Mouse (Mus musculus): ENCODE measurements around the gene Ccdc92b. TPM values are rescaled to one million over a fixed set of nuclear protein-coding genes. Genes with fewer than 3 reads are reported as not detected.

The Ccdc92b gene
- polyA plus RNA-seq, 1 experiment from 2014 or later, result 1.2 TPM

DNA sequence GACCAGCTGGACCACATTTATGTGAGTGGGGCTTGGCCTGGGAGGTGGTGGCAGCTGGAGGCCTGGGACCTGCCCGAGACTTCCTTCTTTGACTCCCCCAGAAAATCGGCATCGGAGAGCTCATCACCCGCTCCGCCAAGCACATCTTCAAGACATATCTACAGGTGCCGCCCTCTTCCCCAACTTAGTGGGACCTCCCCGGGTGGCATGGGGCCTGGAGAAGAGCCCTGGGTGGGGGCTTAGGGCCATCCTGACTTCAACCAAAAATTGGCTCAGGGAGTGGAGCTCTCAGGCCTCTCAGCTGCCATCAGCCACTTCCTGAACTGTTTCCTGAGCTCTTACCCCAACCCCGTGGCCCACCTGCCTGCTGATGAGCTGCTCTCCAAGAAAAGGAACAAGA lies 45.5 kb downstream of the Ccdc92b start:
- H3K36me3 ChIP-seq, result peaks cover 100% of the 10 kb centered on the region

GRCm38 (mm10) chr11:74665631-74666283 lies 46.4 kb downstream of the Ccdc92b start:
- DNase-seq (ENCODE audit: low spot score), result no peak
- no peaks in the 10 kb centered on the region for H3K4me1 ChIP-seq (replicated peaks)
- no peak overlapping the region for H3K27ac ChIP-seq
- peaks cover 98% of the 10 kb centered on the region for H3K36me3 ChIP-seq
- H3K9me3 ChIP-seq, result no peaks in the 10 kb centered on the region
- no peak overlapping the region for H3K4me3 ChIP-seq
- H3K27me3 ChIP-seq (ENCODE audit: insufficient read depth, poor library complexity, severe bottlenecking), result no peaks in the 10 kb centered on the region
- WGBS, result 94% methylated on average over 17 of the region's 17 CpGs

More for the DNA sequence above, 45.5 kb downstream of the Ccdc92b start:
- H3K4me1 ChIP-seq (replicated peaks), result no peaks in the 10 kb centered on the region
- H3K4me3 ChIP-seq, result no peak overlapping the region
- no peaks in the 10 kb centered on the region for H3K27me3 ChIP-seq (ENCODE audit: insufficient read depth, poor library complexity, severe bottlenecking)
- no peak overlapping the region for H3K27ac ChIP-seq
- H3K9me3 ChIP-seq, result no peaks in the 10 kb centered on the region
- 94% methylated on average over 8 of the region's 8 CpGs for WGBS
- no peak for DNase-seq (ENCODE audit: low spot score)

GRCm38 (mm10) chr11:74666284-74666652 lies 46.9 kb downstream of the Ccdc92b start:
- H3K4me3 ChIP-seq, result no peak overlapping the region
- no peak overlapping the region for H3K27ac ChIP-seq
- no peak for DNase-seq (ENCODE audit: low spot score)
- H3K36me3 ChIP-seq, result peaks cover 93% of the 10 kb centered on the region
- 93% methylated on average over 5 of the region's 5 CpGs for WGBS
- no peaks in the 10 kb centered on the region for H3K27me3 ChIP-seq (ENCODE audit: insufficient read depth, poor library complexity, severe bottlenecking)
- no peaks in the 10 kb centered on the region for H3K4me1 ChIP-seq (replicated peaks)
- H3K9me3 ChIP-seq, result no peaks in the 10 kb centered on the region

- DNase-seq (ENCODE audit: low spot score), result no peak
- no peak overlapping the region for H3K4me3 ChIP-seq
- no peaks in the 10 kb centered on the region for H3K9me3 ChIP-seq
- no peaks in the 10 kb centered on the region for H3K4me1 ChIP-seq (replicated peaks)
- no peak overlapping the region for H3K27ac ChIP-seq
- H3K27me3 ChIP-seq (ENCODE audit: insufficient read depth, poor library complexity, severe bottlenecking), result no peaks in the 10 kb centered on the region
- WGBS, result 93% methylated on average over 14 of the region's 14 CpGs
- H3K36me3 ChIP-seq, result peaks cover 86% of the 10 kb centered on the region
These were observed 47.6 kb downstream of the Ccdc92b start for GRCm38 (mm10) chr11:74666776-74667581.

GRCm38 (mm10) chr11:74667582-74668010 lies 48.2 kb downstream of the Ccdc92b start:
- no peaks in the 10 kb centered on the region for H3K4me1 ChIP-seq (replicated peaks)
- H3K4me3 ChIP-seq, result no peak overlapping the region
- no peaks in the 10 kb centered on the region for H3K9me3 ChIP-seq
- no peak for DNase-seq (ENCODE audit: low spot score)
- H3K36me3 ChIP-seq, result peaks cover 79% of the 10 kb centered on the region
- H3K27ac ChIP-seq, result no peak overlapping the region
- H3K27me3 ChIP-seq (ENCODE audit: insufficient read depth, poor library complexity, severe bottlenecking), result no peaks in the 10 kb centered on the region
- WGBS, result 95% methylated on average over 13 of the region's 13 CpGs

DNA sequence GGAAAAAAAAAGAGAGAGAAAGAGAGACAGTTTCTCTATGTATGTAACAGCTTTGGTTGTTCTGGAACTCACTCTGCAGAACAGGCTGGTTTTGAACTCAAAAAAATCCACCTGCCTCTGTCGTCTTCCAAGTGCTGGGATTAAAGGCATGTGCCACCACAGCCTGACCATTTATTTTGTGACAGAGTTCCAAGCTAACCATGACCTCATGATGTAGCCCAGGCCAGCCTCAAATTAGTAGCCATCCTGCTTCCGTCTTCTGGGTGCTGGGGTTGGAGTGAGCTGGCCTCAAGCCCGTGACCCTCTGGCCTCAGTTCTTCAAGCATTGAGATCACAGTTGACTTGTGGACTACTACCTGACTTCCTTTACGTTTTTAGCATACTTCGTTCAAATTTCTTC lies 49.1 kb downstream of the Ccdc92b start:
- WGBS, result 88% methylated on average over 5 of the region's 5 CpGs
- H3K36me3 ChIP-seq, result peaks cover 78% of the 10 kb centered on the region
- H3K4me1 ChIP-seq (replicated peaks), result no peaks in the 10 kb centered on the region
- no peak for DNase-seq (ENCODE audit: low spot score)
- no peaks in the 10 kb centered on the region for H3K9me3 ChIP-seq
- no peak overlapping the region for H3K27ac ChIP-seq
- no peak overlapping the region for H3K4me3 ChIP-seq
- H3K27me3 ChIP-seq (ENCODE audit: insufficient read depth, poor library complexity, severe bottlenecking), result no peaks in the 10 kb centered on the region

DNA sequence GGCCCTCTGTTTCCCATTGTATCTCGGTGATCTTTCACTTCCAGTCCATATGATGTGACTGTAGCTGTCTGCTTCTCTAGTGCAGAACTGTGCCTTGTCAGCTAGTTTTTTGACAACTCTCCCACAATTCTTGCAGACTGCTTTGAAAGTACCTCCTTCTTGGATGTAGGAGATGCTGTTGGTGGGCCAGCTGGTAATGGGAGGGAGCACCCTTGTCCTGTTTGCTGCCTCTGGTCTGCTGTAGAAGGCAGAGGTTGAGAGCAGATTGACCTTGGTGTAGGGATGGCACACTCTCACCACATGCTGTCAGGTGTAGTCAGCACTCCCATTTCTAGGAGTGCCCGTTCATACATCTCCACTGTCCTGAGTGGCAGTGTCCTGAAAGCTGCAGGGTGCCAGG lies 49.6 kb downstream of the Ccdc92b start:
- no peaks in the 10 kb centered on the region for H3K4me1 ChIP-seq (replicated peaks)
- no peak for DNase-seq (ENCODE audit: low spot score)
- no peak overlapping the region for H3K27ac ChIP-seq
- H3K36me3 ChIP-seq, result peaks cover 78% of the 10 kb centered on the region
- H3K9me3 ChIP-seq, result no peaks in the 10 kb centered on the region
- H3K4me3 ChIP-seq, result no peak overlapping the region
- WGBS, result 86% methylated on average over 2 of the region's 2 CpGs
- H3K27me3 ChIP-seq (ENCODE audit: insufficient read depth, poor library complexity, severe bottlenecking), result no peaks in the 10 kb centered on the region

GRCm38 (mm10) chr11:74670151-74670550 lies 50.7 kb downstream of the Ccdc92b start:
- Histone ChIP-seq H3K27ac (no peak overlapping the region), H3K27me3 (ENCODE audit: insufficient read depth, poor library complexity, severe bottlenecking) (no peaks in the 10 kb centered on the region), H3K9me3 (no peaks in the 10 kb centered on the region), H3K4me3 (no peak overlapping the region), H3K4me1 (replicated peaks) (no peaks in the 10 kb centered on the region), H3K36me3 (peaks cover 78% of the 10 kb centered on the region)
- DNase-seq (ENCODE audit: low spot score), result no peak

GRCm38 (mm10) chr11:74671013-74671412 lies 51.6 kb downstream of the Ccdc92b start:
- 92% methylated on average over 1 of the region's 1 CpGs for WGBS
- no peak overlapping the region for H3K27ac ChIP-seq

GRCm38 (mm10) chr11:74671839-74672238 lies 52.4 kb downstream of the Ccdc92b start:
- Histone ChIP-seq H3K9me3 (no peaks in the 10 kb centered on the region), H3K27ac (no peak overlapping the region), H3K4me1 (replicated peaks) (no peaks in the 10 kb centered on the region), H3K27me3 (ENCODE audit: insufficient read depth, poor library complexity, severe bottlenecking) (no peaks in the 10 kb centered on the region), H3K36me3 (peaks cover 77% of the 10 kb centered on the region), H3K4me3 (no peak overlapping the region)
- WGBS, result 91% methylated on average over 5 of the region's 5 CpGs
- no peak for DNase-seq (ENCODE audit: low spot score)

More at GRCm38 (mm10) chr11:74671013-74671412, 51.6 kb downstream of the Ccdc92b start:
- no peak overlapping the region for H3K4me3 ChIP-seq
- peaks cover 78% of the 10 kb centered on the region for H3K36me3 ChIP-seq
- H3K9me3 ChIP-seq, result no peaks in the 10 kb centered on the region
- no peak for DNase-seq (ENCODE audit: low spot score)
- no peaks in the 10 kb centered on the region for H3K4me1 ChIP-seq (replicated peaks)
- no peaks in the 10 kb centered on the region for H3K27me3 ChIP-seq (ENCODE audit: insufficient read depth, poor library complexity, severe bottlenecking)

- WGBS, result 90% methylated on average over 6 of the region's 6 CpGs
- H3K9me3 ChIP-seq, result no peaks in the 10 kb centered on the region
- H3K27me3 ChIP-seq (ENCODE audit: insufficient read depth, poor library complexity, severe bottlenecking), result no peaks in the 10 kb centered on the region
- no peak overlapping the region for H3K4me3 ChIP-seq
- no peak overlapping the region for H3K27ac ChIP-seq
- DNase-seq (ENCODE audit: low spot score), result no peak
- peaks cover 77% of the 10 kb centered on the region for H3K36me3 ChIP-seq
- H3K4me1 ChIP-seq (replicated peaks), result no peaks in the 10 kb centered on the region
These were observed 53.6 kb downstream of the Ccdc92b start for GRCm38 (mm10) chr11:74672901-74673513.

DNA sequence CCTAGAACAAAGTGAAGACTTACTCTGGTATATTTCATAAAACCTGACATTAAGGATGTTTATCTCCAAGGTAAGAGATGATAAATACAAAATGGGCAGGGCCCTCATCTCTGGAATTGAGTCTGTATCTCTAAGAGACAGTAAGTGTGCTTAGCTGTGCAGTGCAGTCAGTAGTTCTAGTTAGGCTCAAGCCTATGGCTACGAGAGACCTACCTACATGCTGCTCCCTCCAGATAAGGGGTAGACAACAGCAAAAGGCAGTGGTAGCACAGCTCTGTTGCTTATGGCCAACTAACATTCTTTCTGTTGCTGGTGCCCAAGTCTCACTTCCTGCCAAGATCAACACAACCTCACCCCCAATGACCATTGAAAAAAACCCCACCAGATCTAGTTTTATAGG lies 54.2 kb downstream of the Ccdc92b start:
- Histone ChIP-seq H3K27ac (no peak overlapping the region), H3K4me1 (replicated peaks) (no peaks in the 10 kb centered on the region), H3K4me3 (no peak overlapping the region), H3K9me3 (no peaks in the 10 kb centered on the region), H3K36me3 (peaks cover 77% of the 10 kb centered on the region), H3K27me3 (ENCODE audit: insufficient read depth, poor library complexity, severe bottlenecking) (no peaks in the 10 kb centered on the region)
- WGBS, result 97% methylated on average over 1 of the region's 1 CpGs
- no peak for DNase-seq (ENCODE audit: low spot score)

DNA sequence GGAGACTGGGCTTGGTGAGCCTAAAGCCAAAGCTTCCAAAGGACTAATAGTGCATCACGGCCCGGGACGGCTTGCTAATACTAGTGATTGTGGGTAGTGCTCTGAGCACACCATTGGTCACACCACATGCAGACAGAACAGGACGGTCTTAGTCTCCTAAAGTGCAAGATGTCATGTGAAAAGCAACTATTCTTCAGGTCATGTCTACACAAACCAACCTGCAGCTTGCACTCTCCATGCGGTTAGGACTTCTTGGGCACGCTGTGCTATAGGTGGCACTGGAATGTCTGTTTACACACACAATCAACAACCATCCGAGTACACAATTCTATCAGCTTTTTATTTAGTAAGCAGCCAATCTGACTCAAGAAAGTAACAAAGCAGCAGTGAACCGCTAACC lies 55.3 kb downstream of the Ccdc92b start:
- Histone ChIP-seq H3K4me3 (no peak overlapping the region), H3K27ac (no peak overlapping the region), H3K27me3 (ENCODE audit: insufficient read depth, poor library complexity, severe bottlenecking) (no peaks in the 10 kb centered on the region), H3K9me3 (no peaks in the 10 kb centered on the region), H3K36me3 (peaks cover 77% of the 10 kb centered on the region), H3K4me1 (replicated peaks) (no peaks in the 10 kb centered on the region)
- DNase-seq (ENCODE audit: low spot score), result no peak
- 97% methylated on average over 8 of the region's 8 CpGs for WGBS

All from hindbrain, embryonic 10.5 days (tissue).